ENCODE assay signal across 9 mouse cellular contexts in the genomic region with DNA sequence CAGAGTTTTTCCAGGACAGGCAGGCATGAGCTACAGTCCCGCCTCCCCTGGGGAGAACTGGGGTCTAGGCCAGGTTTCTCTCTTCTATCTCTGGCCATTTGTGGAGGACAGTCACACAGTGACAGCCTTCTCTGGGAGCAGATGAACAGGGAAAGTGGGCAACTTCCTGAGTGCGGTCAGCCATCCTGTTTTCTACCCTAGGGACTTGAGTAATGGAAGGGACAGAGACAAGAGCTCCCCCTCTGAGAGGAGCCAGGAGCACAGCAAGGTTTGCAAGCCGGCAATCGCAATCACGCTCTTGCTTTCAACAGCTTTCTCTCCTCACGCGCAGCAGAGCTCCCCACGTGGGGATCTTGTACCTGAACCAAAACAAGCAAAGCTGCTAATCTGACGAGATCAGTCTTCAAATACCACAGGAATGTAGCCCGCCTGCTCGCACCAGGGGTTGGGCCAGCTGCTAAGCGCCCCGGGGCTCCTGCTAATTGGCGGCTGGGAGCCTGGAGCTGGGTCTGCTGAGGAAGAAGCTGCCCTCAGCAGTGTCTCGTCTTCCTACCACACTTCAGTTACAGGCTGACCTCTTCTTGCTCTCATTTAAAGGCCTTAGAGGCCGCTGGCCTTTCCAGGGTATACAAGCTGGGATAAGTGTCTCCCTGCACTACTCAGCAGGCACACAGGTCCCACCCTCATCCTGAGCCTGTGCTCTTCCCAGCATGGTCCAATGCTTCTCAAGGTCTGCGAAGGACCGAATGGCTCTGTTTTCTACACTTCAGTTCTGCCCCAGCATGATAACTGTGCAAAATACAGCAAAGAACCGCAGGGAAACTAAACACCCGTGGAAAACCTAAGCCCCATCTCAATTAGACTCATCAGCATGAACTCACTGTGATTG.
A peak's percentile ranks its signal among the peaks of the same experiment; 100 is the strongest.
DNase-seq lines count a peak whose midpoint lies in the region; ATAC-seq lines count a peak whose summit lies in the region.
"Had no signal": no experiment of that assay in that cellular context is flagged by ENCODE, and none has a peak within 500 bp of the region (broad histone marks: within the 10 kb centered on the region; RNA-seq: fewer than 3 reads in every experiment).

No protein-coding gene starts in this region.

- 17% methylated on average over 20 of the region's 20 CpGs for WGBS in hindbrain, embryonic 10.5 days
- 15% methylated on average over 20 of the region's 20 CpGs for WGBS in hindbrain, embryonic 16.5 days
- WGBS in intestine, embryonic 16.5 days: 17% methylated on average over 20 of the region's 20 CpGs

- peak overlapping the region; percentile 17; the same call in 1 of the 2 replicates for H3K27ac ChIP-seq in hindbrain, embryonic 10.5 days
- H3K27ac ChIP-seq in hindbrain, embryonic 16.5 days (ENCODE audit: low read depth, low read length): no peak overlapping the region
- H3K27ac ChIP-seq in intestine, embryonic 16.5 days (ENCODE audit: low read length): peak overlapping the region; percentile 54

- H3K27me3 ChIP-seq in hindbrain, embryonic 10.5 days (ENCODE audit: insufficient read depth, poor library complexity, severe bottlenecking): no peaks in the 10 kb centered on the region; the same call in 1 of the 2 replicates
- H3K27me3 ChIP-seq in hindbrain, embryonic 16.5 days (replicated peaks; ENCODE audit: control insufficient read depth, insufficient read depth, low read length): no peaks in the 10 kb centered on the region
- no peaks in the 10 kb centered on the region for H3K27me3 ChIP-seq in intestine, embryonic 16.5 days (replicated peaks; ENCODE audit: control insufficient read depth, insufficient read depth, low read length)
- H3K27me3 ChIP-seq: CH12.LX had no signal

- ATAC-seq in hindbrain, embryonic 16.5 days: no peak
- peak; percentile 33 for ATAC-seq in intestine, embryonic 16.5 days

- 0 out of 2 replicates have a peak overlapping the region, but pooled peaks have one; percentile 9 for H3K4me3 ChIP-seq in hindbrain, embryonic 10.5 days
- H3K4me3 ChIP-seq in hindbrain, embryonic 16.5 days (ENCODE audit: low read length): no peak overlapping the region
- H3K4me3 ChIP-seq in intestine, embryonic 16.5 days (ENCODE audit: low read length): no peak overlapping the region

- H3K4me2 ChIP-seq in hindbrain, embryonic 16.5 days (ENCODE audit: low read length): no peak overlapping the region; the same call in 1 of the 2 replicates
- H3K4me2 ChIP-seq in intestine, embryonic 16.5 days (ENCODE audit: low read depth, low read length): peak overlapping the region; percentile 11

- DNase-seq in hindbrain, embryonic 10.5 days (ENCODE audit: low spot score): peak; percentile 41
- DNase-seq in cerebellum, postnatal 36 days: peak; percentile 81 to 85
- DNase-seq in gastrocnemius, postnatal 4 days (ENCODE audit: low spot score in 2 of 2): peak; percentile 35 to 44
- DNase-seq in lung, adult 18-20 months: peak; percentile 87 to 93
- DNase-seq in retina, postnatal 1 day: peak; percentile 68
- DNase-seq in layer of hippocampus, adult 18-20 months (ENCODE audit: low spot score in 2 of 2): no peak

- no peak overlapping the region for H3K9ac ChIP-seq in hindbrain, embryonic 16.5 days (ENCODE audit: low read depth, low read length)
- peak overlapping the region; percentile 41; the same call in 1 of the 2 replicates for H3K9ac ChIP-seq in intestine, embryonic 16.5 days (ENCODE audit: low read depth, low read length)

- H3K4me1 ChIP-seq in hindbrain, embryonic 10.5 days (replicated peaks): peaks cover 43% of the 10 kb centered on the region
- H3K4me1 ChIP-seq in hindbrain, embryonic 16.5 days (ENCODE audit: control insufficient read depth, insufficient read depth, low read depth, low read length): peaks cover 8% of the 10 kb centered on the region
- peaks cover 35% of the 10 kb centered on the region for H3K4me1 ChIP-seq in intestine, embryonic 16.5 days (ENCODE audit: control insufficient read depth, insufficient read depth, low read length)

- H3K36me3 ChIP-seq in hindbrain, embryonic 10.5 days: no peaks in the 10 kb centered on the region
- no peaks in the 10 kb centered on the region for H3K36me3 ChIP-seq in hindbrain, embryonic 16.5 days (ENCODE audit: control insufficient read depth, insufficient read depth, low read length)
- no peaks in the 10 kb centered on the region; the same call in 1 of the 2 replicates for H3K36me3 ChIP-seq in intestine, embryonic 16.5 days (ENCODE audit: control insufficient read depth, insufficient read depth, low read length)

- H3K9me3 ChIP-seq in hindbrain, embryonic 10.5 days: no peaks in the 10 kb centered on the region
- no peaks in the 10 kb centered on the region for H3K9me3 ChIP-seq in hindbrain, embryonic 16.5 days (ENCODE audit: control insufficient read depth, low read length)
- H3K9me3 ChIP-seq in intestine, embryonic 16.5 days (ENCODE audit: control insufficient read depth, low read length): no peaks in the 10 kb centered on the region

Comparison
In these comparisons a context has a peak if more than half of its experiments do, and no peak if none do; other contexts are left out.
1. DNase-seq: peak in hindbrain, embryonic 10.5 days (single experiment), cerebellum, postnatal 36 days (2 of 2), gastrocnemius, postnatal 4 days (2 of 2), lung, adult 18-20 months (2 of 2) and retina, postnatal 1 day (single experiment); none in layer of hippocampus, adult 18-20 months (0 of 2).